Mouse (Mus musculus) spleen, postnatal 4 days (tissue): Measurements from ENCODE around the gene Olfr288.

ENCODE experiments used
- DNase-seq, 2 experiments: peaks; one replicate each; pipeline ENCODE4 v3.0.0; 2022; ENCODE audit warnings: low spot score in 2 of 2

Olfr288 gene

GRCm38 (mm10) chr15:98195442-98195841 is at the start of gene Olfr288:
Gene Olfr288 (minus strand): TSS chr15:98195542.
- no peak for DNase-seq

- DNase-seq, result no peak
Measured at GRCm38 (mm10) chr15:98235442-98235841, 40.1 kb upstream of the Olfr288 start.

- no peak for DNase-seq
Measured at GRCm38 (mm10) chr15:98234350-98234749, 39.0 kb upstream of the Olfr288 start, which contains the start of gene Olfr286. Gene Olfr286 (minus strand): TSS chr15:98234450.

GRCm38 (mm10) chr15:98226096-98226495 is 30.8 kb upstream of the Olfr288 start:
- no peak for DNase-seq

GRCm38 (mm10) chr15:98225610-98226009 is 30.3 kb upstream of the Olfr288 start:
- DNase-seq, result no peak

GRCm38 (mm10) chr15:98222377-98222776 is 27.0 kb upstream of the Olfr288 start:
- no peak for DNase-seq

GRCm38 (mm10) chr15:98220877-98221276 is 25.5 kb upstream of the Olfr288 start, which contains the start of the genes Gm44579 and Olfr287:
Gene Gm44579 (minus strand): TSS chr15:98220977.
Gene Olfr287 (minus strand): TSS chr15:98221056.
- no peak for DNase-seq

GRCm38 (mm10) chr15:98214130-98214529 is 18.8 kb upstream of the Olfr288 start:
- DNase-seq, result no peak

- DNase-seq, result no peak
Measured at GRCm38 (mm10) chr15:98213336-98213870, 18.1 kb upstream of the Olfr288 start.

GRCm38 (mm10) chr15:98209676-98210075 is 14.3 kb upstream of the Olfr288 start:
- no peak for DNase-seq

GRCm38 (mm10) chr15:98184456-98184855 is 10.9 kb downstream of the Olfr288 start:
- no peak for DNase-seq

- no peak for DNase-seq
Measured at GRCm38 (mm10) chr15:98181856-98182570, 13.3 kb downstream of the Olfr288 start.

- DNase-seq, result peak; percentile 76 to 85
Measured at GRCm38 (mm10) chr15:98181132-98181711, 14.1 kb downstream of the Olfr288 start.

- DNase-seq, result no peak
Measured at GRCm38 (mm10) chr15:98180567-98181131, 14.7 kb downstream of the Olfr288 start.

GRCm38 (mm10) chr15:98177320-98177719 is 18.0 kb downstream of the Olfr288 start:
- no peak for DNase-seq

GRCm38 (mm10) chr15:98173821-98174220 is 21.5 kb downstream of the Olfr288 start:
- no peak for DNase-seq

GRCm38 (mm10) chr15:98172113-98172512 is 23.2 kb downstream of the Olfr288 start:
- DNase-seq, result no peak

GRCm38 (mm10) chr15:98170917-98171316 is 24.4 kb downstream of the Olfr288 start:
- no peak for DNase-seq

- no peak for DNase-seq
Measured at GRCm38 (mm10) chr15:98170365-98170764, 25.0 kb downstream of the Olfr288 start.

GRCm38 (mm10) chr15:98168622-98169004 is 26.7 kb downstream of the Olfr288 start:
- no peak for DNase-seq

GRCm38 (mm10) chr15:98167645-98168621 is 27.4 kb downstream of the Olfr288 start:
- peak; percentile 22 to 68 for DNase-seq
